Mouse (Mus musculus) monocyte, adult 2 months (primary cell): Measurements from ENCODE around the gene Anks1.
"Not testable (repeated sequence)": the region's sequence is repeated elsewhere in the genome, so short reads cannot be mapped to it uniquely, and the experiment has no call there.

Source experiments
- DNase-seq, 2 experiments: peaks; one replicate each; pipeline ENCODE4 v3.0.0; 2022; ENCODE audit warnings: low spot score in 2 of 2, low read depth in 1 of 2

Anks1 gene

GRCm38 (mm10) chr17:27965292-27965691 is 56.2 kb downstream of the Anks1 start:
- DNase-seq, result no peak

DNA sequence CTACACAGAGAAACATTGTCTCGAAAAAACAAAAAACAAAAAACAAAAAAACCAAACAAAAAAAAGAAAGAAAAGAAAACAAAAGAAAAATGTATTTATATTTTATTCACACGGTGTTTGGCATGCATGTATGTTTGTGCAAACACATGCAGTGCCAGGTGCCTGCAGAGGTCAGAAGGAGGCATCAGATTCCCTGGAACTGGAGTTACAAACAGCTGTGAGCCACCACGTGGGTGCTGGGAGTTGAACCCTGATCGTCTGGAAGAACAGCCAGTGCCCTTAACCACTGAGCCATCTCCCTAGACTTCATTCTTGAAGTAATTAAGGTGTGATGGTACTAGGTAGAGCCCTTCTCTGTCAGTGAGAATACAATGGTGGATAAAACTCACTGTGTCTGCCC is 57.0 kb downstream of the Anks1 start:
- DNase-seq, result no peak

DNA sequence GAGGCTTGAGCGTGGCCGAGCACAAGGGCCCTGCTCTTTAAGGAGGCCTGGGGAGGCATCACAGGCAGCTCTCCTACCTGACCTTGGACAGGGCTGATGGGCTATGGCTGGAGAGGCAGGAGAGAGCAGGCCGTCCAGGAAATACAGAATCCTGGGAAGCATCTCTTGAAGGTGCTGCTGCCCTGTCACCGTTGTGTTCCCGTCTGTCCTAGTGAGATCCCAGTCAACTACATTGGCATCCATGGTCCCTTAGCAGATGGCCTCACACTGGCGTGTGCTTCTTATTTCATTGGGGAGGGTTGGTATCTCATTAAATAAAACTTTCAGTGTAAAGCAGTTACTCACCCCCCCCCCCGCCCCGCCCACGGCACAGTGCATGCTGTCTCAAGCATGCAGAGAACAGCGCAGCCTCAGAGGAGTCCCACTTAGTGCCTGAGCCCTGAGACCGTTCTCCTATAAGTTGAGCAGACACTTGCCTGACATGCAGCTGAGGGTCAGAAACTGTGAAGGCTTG is 57.5 kb downstream of the Anks1 start:
- no peak for DNase-seq

DNA sequence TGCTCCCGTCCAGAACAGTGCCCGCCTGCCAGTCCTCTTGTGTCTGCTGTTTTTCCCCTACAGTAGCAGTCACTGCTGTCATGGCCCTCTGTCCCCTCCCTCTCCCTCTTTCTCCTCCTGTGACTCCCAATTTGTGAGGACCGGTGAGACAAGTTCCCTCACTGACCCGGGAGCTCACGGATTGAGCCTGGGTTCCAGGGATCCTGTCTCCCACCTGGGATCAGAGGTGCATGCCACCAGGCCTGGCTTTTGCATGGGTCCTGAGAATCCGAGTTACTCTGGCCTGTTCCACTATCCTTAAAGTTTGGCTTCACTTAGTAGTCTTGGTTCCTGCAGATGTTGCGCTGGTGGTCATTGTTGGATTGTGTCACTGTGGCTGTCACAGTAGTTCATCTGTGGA is 58.4 kb downstream of the Anks1 start:
- DNase-seq, result no peak

DNA sequence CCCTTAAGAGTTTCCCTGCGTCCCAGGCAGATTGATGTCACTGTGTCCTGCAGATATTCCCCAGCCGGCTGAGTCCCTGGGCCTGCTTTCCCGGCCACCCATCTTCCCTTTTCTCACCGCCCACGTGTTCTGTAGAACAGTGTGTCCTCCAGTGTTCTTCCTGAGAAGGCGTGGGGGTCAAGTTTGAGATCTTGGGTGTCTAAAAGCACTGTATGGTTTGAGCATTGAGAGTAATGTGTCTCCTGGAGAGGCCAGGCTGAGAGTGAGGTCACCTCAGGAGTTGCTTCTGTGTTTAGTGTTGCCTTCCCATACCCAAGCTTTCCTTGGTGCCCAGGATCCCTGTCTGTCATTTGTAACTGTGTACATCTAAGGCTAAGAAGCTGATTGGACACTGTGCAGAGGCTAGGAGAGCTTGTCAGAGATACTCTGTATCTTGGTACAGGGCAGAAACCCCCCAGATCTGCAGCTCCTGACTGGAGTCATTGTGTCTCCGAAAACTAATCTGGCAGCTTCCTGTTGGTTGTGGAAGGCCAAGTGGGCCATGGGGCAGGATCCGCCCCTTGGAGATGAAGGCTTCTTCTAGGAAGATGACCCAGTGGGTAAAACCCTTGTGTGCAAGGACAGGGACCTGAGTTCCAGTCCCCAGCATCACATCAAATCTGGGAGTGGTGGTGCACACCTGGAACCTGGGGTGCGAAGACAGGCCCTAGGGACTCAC is 59.1 kb downstream of the Anks1 start:
- no peak for DNase-seq

DNA sequence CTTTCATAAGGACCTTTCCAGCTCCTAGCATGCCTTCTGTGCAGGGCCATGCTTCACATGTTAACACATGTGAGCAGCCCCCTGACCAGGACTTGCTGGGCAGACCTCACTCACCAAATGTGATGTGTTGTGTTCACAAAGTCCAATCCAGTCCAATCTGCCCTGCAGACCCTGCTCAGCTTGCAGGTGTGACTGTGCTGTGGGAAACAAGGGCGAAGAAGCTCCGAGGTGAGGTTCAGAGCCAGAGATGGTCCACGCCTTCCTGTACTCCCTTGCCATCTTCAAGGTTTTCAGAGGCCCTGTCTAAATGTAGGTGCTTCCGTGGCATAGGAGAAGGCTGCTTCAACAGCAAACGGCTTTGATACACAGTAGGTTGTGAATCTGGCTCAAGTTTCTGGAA is 59.8 kb downstream of the Anks1 start:
- no peak for DNase-seq

DNA sequence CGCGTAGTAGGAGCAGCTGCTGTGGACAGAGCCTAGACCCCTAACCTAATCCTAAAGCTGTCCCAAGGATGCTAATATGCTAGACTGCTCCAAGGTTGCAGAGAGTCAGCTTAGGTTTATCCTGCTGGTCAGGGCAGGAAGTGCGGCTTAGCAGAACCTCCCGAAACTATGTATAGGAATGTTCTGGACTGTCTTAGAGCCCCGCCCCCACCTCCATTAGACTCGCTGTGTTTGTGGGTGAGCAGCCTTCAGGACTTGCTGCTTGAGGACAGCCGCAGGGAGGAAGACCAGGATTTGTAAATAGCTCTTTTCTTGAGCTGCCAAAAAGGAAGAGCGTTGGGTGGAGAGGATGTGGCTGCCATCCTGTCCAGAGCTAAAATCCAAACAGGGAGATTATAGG is 60.3 kb downstream of the Anks1 start:
- no peak for DNase-seq

DNA sequence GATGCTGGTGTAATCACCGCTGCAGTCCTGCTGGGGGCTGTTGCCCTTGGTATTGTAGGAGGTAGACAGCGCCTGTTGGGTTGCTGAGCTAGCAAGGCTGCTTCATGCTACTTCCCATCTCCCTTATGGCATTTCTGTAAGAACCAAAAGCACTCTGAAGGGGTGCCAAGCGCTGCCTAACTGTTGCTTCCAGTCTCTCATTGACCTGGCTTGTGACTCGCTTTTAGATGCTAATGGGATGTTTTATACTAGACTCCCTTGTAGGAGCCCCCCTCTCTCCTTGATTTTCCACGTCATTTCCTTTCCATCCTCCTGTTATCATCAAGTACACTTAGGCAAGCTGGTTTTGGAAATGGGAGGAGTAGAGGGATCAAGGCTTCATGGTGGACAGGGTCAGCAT is 60.8 kb downstream of the Anks1 start:
- no peak for DNase-seq

- DNase-seq, result no peak
Observed at GRCm38 (mm10) chr17:27970305-27970704, 61.2 kb downstream of the Anks1 start.

GRCm38 (mm10) chr17:27971496-27971895 is 62.4 kb downstream of the Anks1 start:
- DNase-seq, result no peak

DNA sequence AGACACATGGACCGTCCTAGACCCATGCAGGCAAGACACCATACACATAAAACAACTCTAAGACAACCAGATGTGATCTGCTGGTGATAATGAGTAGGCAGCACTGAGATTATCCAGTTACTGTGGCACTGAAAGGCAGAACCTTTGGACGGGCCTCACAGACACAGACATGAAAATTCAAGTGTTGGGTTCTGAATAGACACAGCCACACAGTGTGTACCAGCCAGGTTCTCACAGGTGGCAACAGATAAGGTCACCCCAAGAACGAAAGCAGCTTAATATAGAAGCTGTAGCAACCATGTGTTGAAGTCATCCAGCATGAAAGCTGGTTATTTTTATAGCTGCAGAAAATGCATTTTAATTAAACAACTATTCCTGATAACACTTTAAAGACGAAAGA is 64.2 kb downstream of the Anks1 start:
- DNase-seq, result no peak

- no peak for DNase-seq
Observed at GRCm38 (mm10) chr17:27976266-27976665, 67.2 kb downstream of the Anks1 start.

- DNase-seq, result no peak
Observed at GRCm38 (mm10) chr17:27977008-27977636, 68.0 kb downstream of the Anks1 start.

- no peak for DNase-seq
Observed at GRCm38 (mm10) chr17:27980391-27980955, 71.4 kb downstream of the Anks1 start.

DNA sequence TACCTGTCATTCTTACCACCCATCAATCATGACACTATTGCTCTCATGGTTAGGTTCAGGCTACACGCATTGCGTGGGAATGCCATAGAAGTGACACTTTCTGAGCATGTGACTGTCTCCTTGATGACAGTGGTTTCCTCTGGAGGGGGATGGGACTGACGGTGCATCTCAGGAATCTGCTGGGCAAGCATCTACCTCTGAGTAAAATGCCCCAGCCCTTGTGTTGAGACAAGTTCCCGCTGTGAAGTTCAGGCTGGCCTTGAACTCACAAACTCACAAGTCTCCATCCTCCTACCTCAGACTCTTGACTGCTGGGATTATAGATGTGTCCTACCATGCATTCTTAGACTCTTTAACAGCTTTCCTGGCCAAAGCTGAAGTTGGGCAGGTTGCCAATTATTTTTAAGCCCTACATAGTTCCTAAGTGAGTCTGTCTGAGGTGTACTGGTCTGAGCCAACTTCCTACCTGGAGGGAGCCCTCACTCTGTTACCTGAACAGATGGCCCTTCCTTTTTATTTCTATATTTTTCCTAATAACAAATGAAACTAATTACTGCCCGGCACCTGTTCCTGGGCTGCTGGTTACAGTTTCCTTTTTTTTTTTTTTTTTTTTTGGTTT is 72.5 kb downstream of the Anks1 start:
- DNase-seq, result no peak

DNA sequence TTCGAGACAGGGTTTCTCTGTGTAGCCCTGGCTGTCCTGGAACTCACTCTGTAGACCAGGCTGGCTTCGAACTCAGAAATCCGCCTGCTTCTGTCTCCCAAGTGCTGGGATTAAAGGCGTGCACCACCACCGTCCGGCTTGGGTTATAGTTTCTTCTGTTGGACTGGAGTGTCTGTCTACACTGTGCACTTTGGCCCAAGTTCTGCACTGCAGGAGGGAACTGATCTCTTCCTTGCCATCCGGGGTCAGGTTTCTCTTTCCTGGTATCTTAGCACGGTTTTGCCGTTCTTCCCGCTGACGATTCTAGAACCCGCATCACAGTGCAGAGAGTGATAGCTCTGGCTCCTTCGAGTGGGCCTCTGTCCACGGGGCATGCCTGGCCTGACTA is 73.0 kb downstream of the Anks1 start:
- DNase-seq, result not testable (repeated sequence)

GRCm38 (mm10) chr17:27982712-27983266 is 73.7 kb downstream of the Anks1 start:
- DNase-seq, result no peak

DNA sequence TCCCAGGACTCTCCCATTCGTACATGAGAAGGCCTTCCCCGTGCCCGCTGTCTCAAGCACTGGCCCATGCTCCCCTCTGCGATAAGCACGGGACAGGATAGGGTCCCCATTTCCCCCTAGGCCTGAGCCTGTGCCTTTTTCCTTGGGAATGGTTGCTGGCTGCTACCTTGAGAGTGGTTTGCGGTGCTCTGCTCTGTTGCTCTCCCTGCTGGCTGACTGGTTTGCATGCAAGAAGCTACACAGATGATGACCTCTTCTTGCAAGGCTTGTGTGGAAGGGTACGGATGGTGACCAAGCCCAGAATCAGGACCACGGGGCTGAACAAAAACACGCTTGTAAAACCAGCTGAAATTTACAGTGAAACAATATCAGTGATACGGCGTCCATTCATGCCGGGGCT is 75.3 kb downstream of the Anks1 start:
- DNase-seq, result no peak

- DNase-seq, result no peak
Observed at GRCm38 (mm10) chr17:27986106-27986505, 77.0 kb downstream of the Anks1 start.

- DNase-seq, result peak; percentile 56 to 66
Observed at GRCm38 (mm10) chr17:27989807-27990542, 80.9 kb downstream of the Anks1 start.
